Mouse (Mus musculus): ENCODE data around the gene Acss1. TPM values are rescaled to one million over a fixed set of nuclear protein-coding genes. Genes with fewer than 3 reads are reported as not detected.

Acss1 gene
- 10 to 100 TPM; 42.0 to 54.2 TPM for polyA plus RNA-seq (2017; shearing (Covaris generic))

GRCm38 (mm10) chr2:150667820-150668766 lies at the start of gene Acss1:
TSS of gene Acss1 (minus strand) at chr2:150668500.

GRCm38 (mm10) chr2:150689223-150689800 lies 21.0 kb upstream of the Acss1 start, which contains the start of gene Vsx1:
TSS of gene Vsx1 (minus strand) at chr2:150689360.

GRCm38 (mm10) chr2:150608087-150608799 lies 60.1 kb downstream of the Acss1 start, which contains the start of gene Apmap:
TSS of gene Apmap (minus strand) at chr2:150608567.

GRCm38 (mm10) chr2:150569847-150570590 lies 98.3 kb downstream of the Acss1 start, which contains the start of gene Cst7:
TSS of gene Cst7 (plus strand) at chr2:150570415.

Other genes starting within 250 kb of the Acss1 start
- 1 to 10 TPM; 3.8 to 6.8 TPM for gene Zfp442, start 217.0 kb downstream of the Acss1 start, polyA plus RNA-seq (2017; shearing (Covaris generic))
- under 1 TPM; 0.16 to 0.54 TPM for gene Zfp345, start 183.4 kb downstream of the Acss1 start, polyA plus RNA-seq (2017; shearing (Covaris generic))
- 100 to 1,000 TPM; 142 to 240 TPM for gene Cst7, start 98.1 kb downstream of the Acss1 start, polyA plus RNA-seq (2017; shearing (Covaris generic))
- 10 to 100 TPM; 28.6 to 53.8 TPM for gene Apmap, start 59.9 kb downstream of the Acss1 start, polyA plus RNA-seq (2017; shearing (Covaris generic))
- gene Vsx1, start 20.9 kb upstream of the Acss1 start, polyA plus RNA-seq (2017; shearing (Covaris generic)): under 1 TPM in 1 of 2 experiments, not detected in 1; 0.12 TPM
- gene Entpd6, start 80.5 kb upstream of the Acss1 start, polyA plus RNA-seq (2017; shearing (Covaris generic)): 10 to 100 TPM; 40.9 to 41.1 TPM
- gene Pygb, start 118.2 kb upstream of the Acss1 start, polyA plus RNA-seq (2017; shearing (Covaris generic)): 10 to 100 TPM; 40.7 to 82.0 TPM
- 10 to 100 TPM; 74.7 to 79.5 TPM for gene Abhd12, start 236.2 kb upstream of the Acss1 start, polyA plus RNA-seq (2017; shearing (Covaris generic))
- 1 to 10 TPM; 6.0 to 9.2 TPM for gene Gins1, start 236.9 kb upstream of the Acss1 start, polyA plus RNA-seq (2017; shearing (Covaris generic))